Mouse (Mus musculus): ENCODE measurements around the gene Srsf10.

The Srsf10 gene

DNA sequence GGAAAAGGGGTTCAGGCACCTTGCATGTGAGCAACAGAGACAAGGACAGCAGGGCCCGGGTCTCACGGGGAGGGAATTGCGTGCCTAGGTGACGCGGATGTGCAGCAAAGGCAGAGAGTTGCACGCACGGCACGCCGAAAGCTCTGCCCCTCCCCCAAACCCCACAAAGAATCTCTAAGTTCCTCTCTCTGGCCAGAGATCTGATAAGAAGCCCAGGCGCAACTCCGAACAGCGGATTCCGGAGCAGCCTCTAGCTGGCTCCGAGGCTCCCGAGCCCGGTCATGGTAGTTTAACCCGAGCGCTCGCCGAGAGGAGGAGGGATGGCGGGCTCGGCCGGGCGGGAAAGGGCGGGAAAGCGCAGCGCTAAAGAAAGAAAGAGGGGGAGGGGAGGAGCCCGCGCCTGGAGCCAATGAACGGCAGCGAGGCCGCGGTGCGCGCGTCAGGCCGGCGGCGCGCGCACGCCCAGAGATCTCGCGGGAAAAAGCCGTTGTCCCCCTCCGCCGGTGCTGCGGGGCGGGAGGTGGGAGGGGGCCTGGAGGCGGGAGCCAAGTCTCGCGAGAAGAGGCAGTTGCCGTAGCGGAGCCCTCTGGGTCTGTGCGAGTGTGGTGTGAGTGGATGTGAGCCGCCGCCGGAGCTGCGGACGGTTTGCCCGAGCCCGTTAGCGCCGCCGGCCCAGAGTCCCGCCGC lies at the start of gene Srsf10:
Gene Srsf10, plus strand, starts transcription at position 212 of the 687 bp plus-strand sequence.
- DNase-seq: peak; percentile 94

DNA sequence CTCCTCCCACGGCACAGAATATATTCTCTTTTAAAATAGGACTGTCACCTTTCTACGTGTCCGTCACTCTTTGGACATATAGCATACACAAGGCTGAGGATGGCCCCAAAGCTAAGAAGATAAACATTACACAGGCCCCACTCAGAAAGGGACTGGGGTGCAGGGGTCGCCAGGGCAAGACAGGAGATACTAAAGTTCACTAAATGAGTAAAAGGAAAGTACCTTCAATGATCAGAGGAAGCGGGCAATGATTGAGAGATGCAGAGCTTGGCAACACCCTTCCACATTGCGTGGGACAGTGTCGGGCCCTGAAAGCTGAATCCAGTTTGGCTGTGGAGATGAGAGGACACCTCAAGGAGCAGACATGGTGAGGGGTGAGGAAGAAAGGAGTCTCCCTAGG lies 40.7 kb upstream of the Srsf10 start:
- DNase-seq: no peak

DNA sequence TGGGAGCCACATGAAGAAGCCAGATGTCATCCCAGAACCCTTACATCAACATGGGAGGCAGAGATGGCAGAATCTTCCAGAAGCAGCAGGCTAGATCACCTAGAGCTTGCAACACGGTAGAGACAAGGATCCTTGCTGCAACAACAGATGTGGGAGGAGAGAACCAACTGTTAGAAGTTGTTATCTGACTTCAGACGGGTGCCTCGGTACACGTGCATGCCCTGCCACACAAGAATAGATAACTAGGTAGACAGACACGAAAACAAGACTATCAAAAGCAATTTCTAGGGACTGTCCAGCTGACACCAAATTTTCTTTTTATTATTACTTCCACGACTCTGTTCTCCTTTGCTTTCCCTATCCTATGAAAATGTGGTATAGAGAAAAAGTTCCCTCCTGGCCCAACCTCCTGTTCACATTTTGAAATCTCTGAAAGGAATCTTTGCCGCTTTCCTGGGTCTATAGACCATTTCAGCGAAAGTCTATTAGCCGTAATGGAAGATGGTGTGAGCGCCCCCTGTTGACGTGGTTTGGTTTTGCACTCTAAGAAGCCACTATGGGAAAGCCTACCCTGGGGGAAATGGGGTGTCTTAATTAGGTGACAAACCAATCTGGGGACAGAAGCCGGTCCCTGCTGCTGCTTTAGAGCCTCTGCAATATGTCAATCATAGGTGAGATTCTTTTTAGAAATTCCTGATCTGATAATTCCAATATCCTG lies 38.5 kb upstream of the Srsf10 start:
- DNase-seq: peak in 1 of 2 experiments; percentile 68

DNA sequence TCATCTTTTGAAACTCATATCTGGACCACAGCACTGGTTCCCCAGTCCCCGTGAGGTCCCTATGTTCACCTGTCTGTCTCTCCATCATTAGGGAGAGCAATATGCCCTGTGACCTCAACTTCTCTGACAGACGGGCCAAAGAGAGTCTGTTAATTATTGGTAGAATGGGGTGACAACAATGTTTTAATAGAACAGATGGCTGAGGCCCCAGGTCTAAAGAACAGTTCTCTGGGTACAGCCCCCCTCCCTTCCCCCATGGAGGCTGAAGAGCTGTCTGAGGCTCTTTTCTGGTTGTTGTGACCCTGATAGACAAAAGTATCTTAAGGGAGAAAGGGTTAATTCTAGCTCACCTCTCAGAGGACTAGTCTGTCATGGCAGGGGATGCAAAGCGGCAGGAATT lies 37.2 kb upstream of the Srsf10 start:
- peak; percentile 61 to 74 for DNase-seq

DNA sequence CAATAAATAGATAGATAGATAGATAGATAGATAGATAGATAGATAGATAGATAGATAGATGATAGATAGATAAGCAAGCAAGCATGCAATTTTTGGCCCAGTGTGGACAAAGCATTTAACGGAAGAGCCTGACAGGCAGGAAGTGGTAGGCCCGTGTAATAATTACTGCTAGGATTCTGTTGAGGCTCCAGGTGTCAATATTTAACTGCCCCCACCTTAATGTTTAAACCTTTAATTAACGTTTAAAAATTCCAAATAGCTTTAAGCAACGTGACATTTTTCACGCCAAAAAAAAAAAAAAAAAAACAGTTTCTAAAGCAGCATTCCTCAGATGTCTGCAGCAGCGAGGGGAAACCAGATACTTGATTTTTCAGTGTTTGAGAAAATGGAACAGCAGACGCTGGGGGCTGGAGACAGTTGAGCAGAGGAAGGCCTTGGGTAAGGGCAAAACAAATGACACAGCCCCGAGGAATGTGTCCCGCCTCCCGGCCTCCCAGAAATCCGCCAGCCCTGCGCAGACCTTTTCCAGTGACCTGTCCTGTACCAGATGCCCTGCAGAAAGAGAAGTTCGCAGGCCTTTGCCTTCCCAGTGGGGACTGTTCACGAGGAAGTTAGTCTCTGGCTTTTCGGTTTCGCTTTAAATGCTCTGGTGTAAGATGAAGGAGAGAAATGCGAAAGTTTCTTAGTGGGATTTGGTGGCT lies 35.6 kb upstream of the Srsf10 start:
- peak; percentile 81 to 84 for DNase-seq

DNA sequence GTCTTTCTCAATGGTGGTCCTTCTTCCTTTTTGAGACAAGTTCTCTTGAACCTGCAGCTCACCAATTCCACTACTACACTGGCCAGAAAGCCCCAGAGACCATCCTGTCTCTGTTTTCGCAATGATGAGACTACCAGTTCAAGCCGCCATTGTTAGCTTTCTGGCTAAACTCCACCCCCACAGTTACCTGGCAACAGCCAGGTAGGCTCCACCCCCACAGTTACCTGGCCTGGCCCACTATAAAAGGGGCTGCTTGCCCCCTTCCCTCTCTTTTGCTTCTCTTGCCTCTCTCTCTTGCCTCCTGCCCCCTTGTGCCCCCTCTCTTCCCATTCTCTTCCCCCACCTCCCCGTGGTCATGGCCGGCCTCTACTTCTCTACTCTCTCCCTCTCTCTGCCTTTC lies 33.8 kb upstream of the Srsf10 start:
- DNase-seq: no peak

DNA sequence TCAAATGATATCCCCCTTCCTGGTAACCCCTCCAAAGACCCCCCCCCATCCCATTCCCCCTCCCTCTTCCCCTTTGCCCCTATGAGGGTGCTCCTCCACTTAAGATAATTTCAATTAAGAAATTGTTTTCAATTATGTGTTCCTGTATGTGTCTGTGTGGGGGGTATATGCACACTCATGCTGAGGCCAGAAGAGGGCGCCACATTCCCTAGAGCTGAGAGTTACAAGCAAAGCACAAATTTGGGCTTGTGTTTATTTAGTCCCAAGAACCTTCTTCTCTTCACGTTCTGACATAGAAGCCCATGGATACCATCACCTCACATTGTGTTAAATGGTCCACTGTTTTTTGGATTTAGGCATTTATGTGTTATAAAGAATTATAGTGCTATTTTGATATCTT lies 32.2 kb upstream of the Srsf10 start:
- no peak for DNase-seq

DNA sequence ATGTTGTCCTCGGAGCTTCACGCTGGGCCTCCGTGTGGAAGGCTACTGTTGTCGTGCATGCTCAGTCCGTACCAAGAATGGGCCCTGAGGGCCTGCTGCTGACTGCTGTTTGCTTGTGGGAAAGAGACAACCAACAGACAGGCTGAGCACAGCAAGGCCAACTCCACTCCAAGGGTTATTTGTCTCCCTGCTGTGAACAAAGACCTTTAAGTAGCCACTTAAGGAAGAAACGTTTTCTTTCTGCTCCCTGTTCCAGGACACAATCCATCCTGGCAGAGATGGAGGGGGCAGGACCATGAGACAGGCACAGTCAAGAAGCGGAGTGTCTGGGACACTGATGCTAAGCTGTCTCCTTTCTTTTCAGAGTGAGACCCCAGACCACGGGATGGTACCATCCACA lies 31.3 kb upstream of the Srsf10 start:
- DNase-seq: no peak

DNA sequence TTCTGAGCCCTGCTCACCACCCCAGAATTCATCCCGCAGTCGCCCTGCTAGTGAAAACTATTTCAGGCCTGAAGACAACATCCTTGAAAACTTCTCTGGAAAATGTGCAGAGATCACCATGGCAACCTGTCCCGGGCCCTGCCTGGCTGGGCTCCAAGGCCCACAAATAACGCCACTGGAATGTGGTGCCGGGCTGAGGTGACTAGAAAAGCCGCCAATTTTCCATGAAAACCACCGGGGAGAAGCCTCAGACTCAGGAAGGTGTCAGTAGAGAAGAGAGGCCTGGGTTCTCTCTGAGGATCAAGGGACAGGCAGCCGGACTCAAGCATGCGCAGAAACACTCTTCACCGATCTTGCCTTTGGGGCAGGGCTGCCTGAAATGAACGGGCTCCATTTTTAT lies 27.1 kb upstream of the Srsf10 start:
- peak; percentile 84 to 87 for DNase-seq

DNA sequence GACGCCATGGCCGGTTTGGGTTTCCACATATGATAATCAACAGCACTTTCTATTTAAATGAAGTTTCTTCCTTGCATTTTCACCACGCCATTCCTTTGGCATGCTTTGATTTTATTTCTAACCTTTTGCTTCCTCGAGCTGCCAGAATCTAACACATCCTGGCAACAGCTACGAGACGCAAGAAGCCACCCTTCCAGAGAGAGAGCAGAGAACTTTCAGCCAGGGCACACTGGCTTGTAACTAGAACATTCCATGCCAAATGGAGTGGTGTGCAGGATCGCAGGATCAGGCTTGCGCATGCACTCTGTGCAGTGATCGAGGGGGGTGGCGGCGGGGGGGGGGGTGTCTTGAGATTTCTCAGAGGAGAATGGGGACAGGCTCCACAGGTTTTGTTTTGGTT lies 23.5 kb upstream of the Srsf10 start:
- DNase-seq: peak; percentile 57 to 66

DNA sequence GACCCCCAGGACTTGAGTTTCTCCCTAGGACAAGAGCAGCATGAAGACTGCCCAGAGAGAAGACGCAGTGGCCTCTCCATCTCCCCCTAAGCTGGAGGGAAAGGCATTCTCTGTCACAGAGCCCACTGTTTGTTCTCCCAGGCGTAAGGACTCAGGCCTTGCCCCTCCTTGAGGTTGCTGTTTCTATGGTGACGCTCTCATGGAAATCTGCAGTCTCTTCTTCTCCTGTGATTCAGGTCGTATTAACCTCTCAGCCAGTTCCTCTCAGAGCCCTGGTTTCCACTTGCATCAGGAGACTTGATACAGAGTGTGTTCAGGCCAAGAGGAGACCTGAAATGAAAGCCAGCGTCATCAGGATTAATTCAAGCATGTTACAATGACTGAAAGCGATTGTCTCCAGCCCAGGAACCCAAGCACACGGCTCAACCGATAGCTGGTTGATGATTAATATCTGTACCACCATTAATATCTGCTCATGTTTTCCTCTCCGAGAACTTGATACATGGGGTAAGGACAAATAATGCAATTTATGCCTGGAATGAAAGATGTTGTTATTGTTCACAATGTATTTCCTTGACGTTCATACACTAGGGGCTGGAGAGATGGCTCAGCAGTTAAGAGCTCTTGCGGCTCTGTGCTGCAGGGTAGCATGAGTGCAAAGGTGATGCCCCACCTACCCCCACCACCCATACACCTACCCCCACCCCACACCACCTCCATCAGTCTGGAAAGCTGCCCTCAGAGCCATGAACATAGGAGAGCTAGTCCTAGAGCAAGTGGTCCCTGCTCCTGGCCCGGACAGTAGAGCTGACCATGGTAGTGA lies 22.0 kb upstream of the Srsf10 start:
- DNase-seq: no peak

DNA sequence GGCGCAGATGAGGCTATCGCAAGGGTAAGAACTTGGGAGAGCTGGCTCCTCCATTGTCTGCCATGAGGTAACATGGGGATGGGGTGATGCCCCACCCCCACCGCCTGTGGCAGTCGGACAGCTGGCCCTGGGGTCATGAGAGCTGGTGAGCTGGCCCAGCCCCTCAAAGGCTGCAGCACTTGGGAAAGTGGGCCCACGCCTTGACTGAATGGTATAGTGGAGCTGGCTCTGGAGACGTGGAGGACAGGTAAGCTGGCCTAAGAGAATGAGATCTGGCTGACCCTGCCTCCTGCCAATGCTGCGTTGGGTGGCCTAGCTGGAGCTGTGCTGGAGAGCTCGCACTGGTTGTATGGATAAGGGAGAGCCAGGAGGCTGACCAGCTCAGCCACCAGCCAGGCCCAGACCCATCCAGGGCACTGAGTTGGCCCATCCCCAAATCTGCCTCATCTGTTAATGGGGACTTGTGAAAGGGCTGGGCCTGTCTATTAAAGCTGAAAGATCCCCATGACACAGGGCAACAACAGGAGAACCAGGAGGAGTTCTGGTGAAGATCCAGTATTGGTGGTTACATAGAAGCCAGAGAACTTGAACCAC lies 21.3 kb upstream of the Srsf10 start:
- DNase-seq: no peak

DNA sequence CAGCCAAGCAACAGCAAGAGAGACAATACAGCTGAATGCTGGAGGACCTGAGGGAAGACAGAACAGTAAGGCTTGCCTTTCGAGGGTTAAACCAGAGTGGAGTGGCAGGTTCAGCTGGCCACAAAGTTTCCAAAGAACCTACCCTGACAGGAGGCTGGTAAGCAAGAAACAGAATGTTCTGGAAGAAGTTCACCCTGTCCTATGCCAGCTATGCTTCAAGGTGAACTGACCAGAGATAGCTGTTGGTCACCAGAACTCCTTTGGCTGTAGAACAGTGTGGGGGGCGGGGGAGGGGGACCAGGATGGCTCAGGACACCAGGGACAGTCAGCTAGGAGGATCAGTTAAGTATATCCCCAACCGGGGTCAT lies 16.6 kb upstream of the Srsf10 start:
- DNase-seq: no peak

DNA sequence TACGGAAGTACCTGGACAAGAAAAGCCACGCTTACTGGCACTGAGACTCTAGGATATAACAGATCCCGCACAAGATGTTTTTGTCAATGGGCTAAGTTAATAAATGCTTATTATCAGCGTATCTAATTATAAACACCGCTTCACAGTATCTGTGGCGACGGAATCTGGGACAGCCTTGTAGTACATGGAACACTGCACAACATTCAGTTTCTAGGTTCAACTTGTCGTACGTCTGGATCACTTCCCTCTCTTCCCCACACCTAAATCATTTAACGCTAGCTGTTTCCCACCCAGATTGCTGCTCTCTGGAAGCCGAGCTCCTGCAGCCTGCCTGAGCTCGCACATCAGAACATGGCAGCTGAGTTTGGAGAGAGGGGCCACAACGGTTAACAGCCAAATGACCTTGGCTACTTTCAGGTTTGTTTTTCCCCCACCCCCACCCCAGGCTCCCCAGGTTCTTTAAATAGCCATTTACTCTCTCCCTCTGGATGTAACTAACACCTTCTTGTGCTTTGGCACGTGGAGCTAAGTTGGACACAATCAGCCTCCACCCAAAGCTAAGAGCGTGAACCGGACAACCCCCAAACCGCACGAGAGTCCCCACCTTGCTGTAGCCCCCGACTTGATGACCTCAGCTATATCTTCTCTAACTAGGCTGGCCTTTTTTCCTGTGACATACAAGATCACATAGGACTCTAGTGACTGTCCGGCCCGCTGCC lies 16.1 kb upstream of the Srsf10 start:
- DNase-seq: no peak

DNA sequence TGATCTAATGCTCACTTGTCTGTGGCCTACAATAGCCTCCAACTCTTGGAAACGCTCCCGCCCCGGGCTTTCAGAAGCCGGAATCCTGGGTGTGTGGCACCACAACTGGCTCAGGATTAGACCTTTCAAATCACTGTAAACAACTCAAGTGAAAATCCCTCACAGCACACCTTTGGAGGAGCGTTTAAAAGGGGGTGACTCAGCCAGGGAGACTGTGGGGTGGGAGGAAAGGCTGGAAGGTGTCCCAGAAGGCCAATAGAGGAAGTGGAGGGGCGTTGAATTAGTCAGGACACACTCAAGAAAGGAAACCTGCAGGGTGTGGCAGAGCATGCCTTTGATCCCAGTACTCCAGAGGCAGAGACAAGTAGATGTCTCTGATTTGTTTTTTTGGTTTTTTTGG lies 11.1 kb upstream of the Srsf10 start:
- no peak for DNase-seq

DNA sequence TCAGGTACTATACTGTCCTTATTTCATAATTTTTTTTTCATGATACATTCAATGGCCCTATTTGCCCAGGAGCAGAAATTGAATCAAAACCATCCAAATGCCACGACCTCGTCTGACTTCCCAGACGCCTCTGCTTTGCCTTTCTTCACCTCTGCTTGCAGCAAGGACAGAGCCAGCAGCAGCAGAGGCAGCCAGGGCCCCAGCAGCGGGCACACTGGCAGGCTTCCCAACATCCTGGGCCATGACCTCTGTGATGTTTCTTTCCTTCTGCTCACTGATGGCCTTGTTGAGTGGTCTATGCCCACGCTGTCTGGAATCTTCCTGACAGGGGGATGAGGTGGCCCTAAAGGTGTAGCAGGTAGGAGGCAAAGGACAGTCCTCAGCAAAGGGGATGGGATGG lies 8.0 kb upstream of the Srsf10 start:
- DNase-seq: no peak

DNA sequence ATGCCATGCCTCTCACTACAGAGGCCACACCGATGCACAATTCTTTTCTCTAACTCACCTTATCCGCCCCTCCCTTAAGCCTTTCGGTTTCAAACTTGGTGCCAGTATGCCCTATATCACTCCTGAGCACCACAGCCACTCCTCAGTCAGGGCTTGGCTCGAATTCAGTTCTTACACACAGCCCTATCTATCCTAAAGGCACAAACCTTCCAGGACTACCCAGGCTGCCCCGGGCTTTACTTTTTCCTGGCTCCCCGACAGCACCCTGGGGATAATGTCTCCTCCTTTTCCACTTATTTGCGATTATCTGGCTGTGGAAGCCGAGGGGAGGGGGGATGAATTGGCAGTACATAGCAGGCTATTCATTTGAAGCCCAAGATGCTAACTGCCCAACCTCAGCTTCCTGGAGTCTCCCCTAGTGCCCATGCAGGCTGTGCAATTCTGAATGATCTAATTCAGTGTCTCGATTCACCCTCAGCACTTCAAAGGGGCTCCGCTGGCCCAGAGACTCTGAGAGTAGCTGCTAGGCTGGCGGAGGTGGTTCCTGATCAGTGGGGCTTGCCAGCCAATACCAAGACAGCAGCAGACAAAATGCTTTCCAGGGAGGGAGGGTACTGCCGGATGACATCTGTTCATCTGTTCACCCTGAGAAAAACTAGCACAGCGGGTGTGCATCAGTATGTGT lies 5.0 kb upstream of the Srsf10 start:
- DNase-seq: no peak

DNA sequence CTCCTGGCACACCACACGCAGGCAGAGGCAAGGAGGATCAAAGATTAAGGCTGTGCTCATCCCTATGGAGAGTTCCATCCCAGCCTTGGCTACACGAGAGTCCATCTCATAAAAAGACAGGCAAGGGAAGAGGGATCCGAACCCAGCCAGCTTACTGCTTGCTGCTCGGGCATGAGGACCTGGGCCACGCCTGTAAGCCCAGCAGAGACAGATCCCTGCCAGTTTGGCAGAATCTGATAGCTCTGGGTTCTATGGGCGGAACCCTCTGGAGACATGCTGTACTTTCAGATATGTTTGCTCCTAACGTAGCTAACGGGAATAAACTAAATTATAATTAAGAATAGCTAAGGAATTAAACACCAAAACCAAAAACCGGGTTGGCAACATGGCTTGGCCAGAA lies 3.6 kb upstream of the Srsf10 start:
- no peak for DNase-seq

DNA sequence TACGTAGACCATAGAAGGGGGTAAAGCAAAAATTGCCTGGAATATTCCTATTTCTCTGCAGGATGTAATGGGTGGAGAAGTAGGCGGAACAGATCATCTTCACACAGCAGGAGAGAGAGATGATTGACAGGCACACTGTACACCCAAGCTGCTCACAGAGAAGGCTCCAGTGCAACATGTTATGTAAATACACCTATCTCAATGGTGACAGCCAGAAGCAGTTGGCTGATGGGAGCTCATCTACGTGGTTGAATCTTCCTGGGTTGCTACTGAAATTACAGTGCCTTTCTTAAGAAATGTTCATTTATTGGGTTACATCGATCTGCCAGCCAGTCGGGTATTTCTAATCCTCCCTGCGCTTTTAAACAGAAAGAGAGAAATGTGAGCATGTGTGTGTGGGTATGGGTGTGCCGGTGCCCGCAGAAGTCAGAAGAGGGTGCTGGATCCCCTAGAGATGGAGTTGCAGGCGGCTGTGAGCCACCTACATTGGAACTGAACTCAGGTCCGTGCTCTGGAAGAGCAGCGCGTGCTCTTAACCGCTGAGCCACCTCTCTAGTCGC lies 1.5 kb upstream of the Srsf10 start:
- no peak for DNase-seq

DNA sequence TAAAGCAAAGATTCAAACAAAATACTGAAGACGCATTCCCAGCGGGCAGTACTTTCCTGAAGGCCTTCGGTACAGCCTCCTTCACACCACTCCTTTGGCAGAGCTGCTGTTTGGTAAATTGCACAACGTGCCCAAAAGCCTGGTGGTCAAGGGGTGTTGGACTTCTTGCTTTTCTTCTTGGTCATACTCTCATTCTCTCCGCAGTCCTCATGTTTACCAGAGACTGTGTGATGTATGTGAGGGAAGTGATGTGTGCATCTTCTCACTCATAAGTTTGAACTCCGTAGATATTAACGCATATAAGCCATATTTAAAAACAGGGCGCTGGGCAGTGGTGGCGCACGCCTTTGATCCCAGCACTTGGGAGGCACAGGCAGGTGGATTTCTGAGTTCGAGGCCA lies 917 bp upstream of the Srsf10 start:
- DNase-seq: no peak

DNA sequence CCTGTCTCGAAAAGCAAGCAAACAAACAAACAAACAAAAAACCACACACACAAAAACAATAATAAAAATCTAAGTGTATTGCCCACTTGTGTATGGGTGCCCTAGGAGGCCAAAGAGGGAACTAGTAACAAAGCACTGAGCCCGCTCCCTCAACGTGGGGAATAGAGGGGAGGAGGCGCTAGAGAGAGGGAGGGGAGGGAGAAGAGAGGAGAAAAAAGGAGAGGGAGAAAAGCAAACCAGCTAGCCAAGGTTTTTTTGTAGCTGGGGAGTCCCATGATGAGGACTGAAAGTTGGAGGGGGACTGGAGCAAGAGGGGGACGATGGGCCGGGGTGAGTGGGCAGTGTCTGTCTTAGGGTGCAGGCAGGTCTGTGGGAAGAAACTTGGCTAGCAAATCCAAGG lies 467 bp upstream of the Srsf10 start:
- no peak for DNase-seq

Data from kidney, adult 8-10 months (tissue).